Mouse (Mus musculus) hindbrain, embryonic 15.5 days (tissue): Measurements from ENCODE around the gene 2610028H24Rik. TPM values are rescaled to one million over a fixed set of nuclear protein-coding genes. Genes with fewer than 3 reads are reported as not detected.
A peak's percentile ranks its signal among the peaks of the same experiment; 100 is the strongest.

Source experiments
- ATAC-seq: fragments of 200-750 bp; cut with Nextera tagmentation; 2 replicates; pipeline ENCODE4 v1.8.0; 2017; ENCODE audit warnings: low read depth, moderate number of reproducible peaks, moderate TSS enrichment; ENCODE audit not compliant: low FRiP score
- H3K27ac ChIP-seq: fragments of 300-500 bp; sonication (generic); replicated peaks from 2 replicates; pipeline ENCODE4 v1.5.1; 2015; ENCODE audit warnings: mild to moderate bottlenecking, inconsistent platforms
- H3K27me3 ChIP-seq: fragments of 300-500 bp; sonication (generic); 2 replicates; pipeline ENCODE4 v1.6.1; 2015; ENCODE audit warnings: control low read depth, inconsistent platforms
- H3K36me3 ChIP-seq: fragments of 300-500 bp; sonication (generic); 2 replicates; pipeline ENCODE4 v1.6.1; 2015; ENCODE audit warnings: control low read depth, inconsistent platforms
- H3K4me1 ChIP-seq: fragments of 300-500 bp; sonication (generic); replicated peaks from 2 replicates; pipeline ENCODE4 v1.6.1; 2015; ENCODE audit warnings: control low read depth, inconsistent platforms
- H3K4me2 ChIP-seq: fragments of 300-500 bp; sonication (generic); 2 replicates; pipeline ENCODE4 v1.6.1; 2015; ENCODE audit warnings: moderate library complexity, mild to moderate bottlenecking, inconsistent platforms
- H3K4me3 ChIP-seq: fragments of 300-500 bp; sonication (generic); 2 replicates; pipeline ENCODE4 v1.5.1; 2015; ENCODE audit warnings: mild to moderate bottlenecking, inconsistent platforms
- H3K9ac ChIP-seq: fragments of 300-500 bp; sonication (generic); 2 replicates; pipeline ENCODE4 v1.6.1; 2015; ENCODE audit warnings: inconsistent platforms
- H3K9me3 ChIP-seq: fragments of 300-500 bp; sonication (generic); 2 replicates; pipeline ENCODE4 v1.6.1; 2016; ENCODE audit warnings: control low read depth, inconsistent platforms
- WGBS: fragments of 180-500 bp; shearing (Covaris S2); methylation state at CpG from one replicate; pipeline ENCODE4 v1.1.7; 2015; 5-methylcytosine and 5-hydroxymethylcytosine counted together
- polyA plus RNA-seq: library from polyadenylated mRNA; unstranded; fragments of >200 nt; fragmentation: Nextera tagmentation; extraction: Ambion mirVana; gene quantifications from 2 replicates; pipeline ENCODE4 v1.2.1, GENCODE M21; 2015

The 2610028H24Rik gene
- polyA plus RNA-seq, 1 experiment from 2014 or later = not detected

- H3K4me1 ChIP-seq = no peaks in the 10 kb centered on the region
- no peaks in the 10 kb centered on the region for H3K27me3 ChIP-seq
- H3K4me3 ChIP-seq = no peak overlapping the region
- H3K9ac ChIP-seq = no peak overlapping the region
- 0 out of 2 replicates have a peak, but pooled peaks cover 5% of the 10 kb centered on the region for H3K36me3 ChIP-seq
- H3K9me3 ChIP-seq = no peaks in the 10 kb centered on the region
- no peak for ATAC-seq
- no peak overlapping the region for H3K4me2 ChIP-seq
- H3K27ac ChIP-seq = no peak overlapping the region
- 88% methylated on average over 1 of the region's 1 CpGs for WGBS
Measured at GRCm38 (mm10) chr10:76461255-76461654, 12.4 kb downstream of the 2610028H24Rik start.

- no peak overlapping the region for H3K4me2 ChIP-seq
- no peak overlapping the region for H3K9ac ChIP-seq
- 97% methylated on average over 7 of the region's 7 CpGs for WGBS
- no peak overlapping the region for H3K4me3 ChIP-seq
- H3K27ac ChIP-seq = no peak overlapping the region
- H3K4me1 ChIP-seq = no peaks in the 10 kb centered on the region
- no peak for ATAC-seq
- H3K27me3 ChIP-seq = no peaks in the 10 kb centered on the region
- 0 out of 2 replicates have a peak, but pooled peaks cover 5% of the 10 kb centered on the region for H3K36me3 ChIP-seq
- H3K9me3 ChIP-seq = no peaks in the 10 kb centered on the region
Measured at GRCm38 (mm10) chr10:76462312-76462711, 13.4 kb downstream of the 2610028H24Rik start.

- Histone ChIP-seq H3K27ac (no peak overlapping the region), H3K4me1 (peaks cover 2% of the 10 kb centered on the region), H3K4me2 (no peak overlapping the region), H3K36me3 (0 out of 2 replicates have a peak, but pooled peaks cover 5% of the 10 kb centered on the region), H3K27me3 (no peaks in the 10 kb centered on the region), H3K9me3 (no peaks in the 10 kb centered on the region), H3K9ac (no peak overlapping the region), H3K4me3 (no peak overlapping the region)
- ATAC-seq = no peak
- 92% methylated on average over 6 of the region's 6 CpGs for WGBS
Measured at GRCm38 (mm10) chr10:76462721-76463120, 13.8 kb downstream of the 2610028H24Rik start.

DNA sequence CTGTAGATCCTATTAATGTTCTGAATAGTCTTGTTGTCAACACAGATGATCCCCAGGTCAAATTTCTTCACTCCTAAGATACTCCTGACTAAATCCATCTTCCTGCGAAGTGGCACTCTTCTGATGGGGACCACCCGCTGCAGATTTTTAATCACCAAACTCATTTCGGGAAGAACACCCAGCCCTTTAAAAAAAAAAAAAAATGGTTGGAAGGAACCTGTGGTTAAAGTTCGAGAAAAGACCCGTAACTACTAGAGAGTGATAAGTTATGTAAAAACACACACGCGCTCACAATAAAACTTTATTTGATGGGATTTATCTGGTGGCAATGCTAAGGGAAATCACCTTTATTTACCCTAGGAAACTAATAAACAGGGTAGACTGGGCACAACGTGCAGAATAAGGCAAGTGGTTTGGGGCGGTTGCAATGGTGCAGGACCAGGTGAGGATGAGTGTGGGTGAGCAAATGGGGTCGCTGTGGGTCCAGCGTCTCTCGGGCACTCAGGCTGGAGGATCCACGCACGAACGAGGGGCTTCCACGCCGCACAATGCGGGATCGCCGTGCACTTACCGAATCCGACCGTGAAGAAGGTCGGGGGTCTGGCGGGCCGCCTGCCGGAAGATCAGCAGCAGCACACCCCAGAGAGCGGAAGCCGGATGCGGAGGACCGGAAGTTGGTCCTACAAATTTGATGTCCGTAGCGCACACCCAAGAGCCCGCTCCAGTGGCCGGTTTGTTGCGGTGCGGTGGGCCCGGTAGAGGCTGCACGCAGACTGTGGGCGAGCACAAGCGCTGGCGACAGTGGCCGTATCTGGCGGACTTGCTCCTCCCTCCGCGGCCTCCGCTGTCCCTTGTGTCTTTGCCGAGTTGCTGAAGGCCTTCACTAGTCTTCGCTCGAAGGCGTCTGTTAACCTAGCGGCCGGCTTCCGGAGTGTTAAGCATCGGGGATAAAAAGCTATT, 19.6 kb downstream of the 2610028H24Rik start, which contains the start of the genes Mcm3ap and Ybey:
Gene Mcm3ap, plus strand, starts transcription at position 725 of the 960 bp plus-strand sequence.
Gene Ybey, minus strand, starts transcription at position 912 of the 960 bp plus-strand sequence.
- H3K9ac ChIP-seq = peak within 1 kb of the TSS; percentile 86
- 2% methylated on average over 55 of the region's 55 CpGs for WGBS

DNA sequence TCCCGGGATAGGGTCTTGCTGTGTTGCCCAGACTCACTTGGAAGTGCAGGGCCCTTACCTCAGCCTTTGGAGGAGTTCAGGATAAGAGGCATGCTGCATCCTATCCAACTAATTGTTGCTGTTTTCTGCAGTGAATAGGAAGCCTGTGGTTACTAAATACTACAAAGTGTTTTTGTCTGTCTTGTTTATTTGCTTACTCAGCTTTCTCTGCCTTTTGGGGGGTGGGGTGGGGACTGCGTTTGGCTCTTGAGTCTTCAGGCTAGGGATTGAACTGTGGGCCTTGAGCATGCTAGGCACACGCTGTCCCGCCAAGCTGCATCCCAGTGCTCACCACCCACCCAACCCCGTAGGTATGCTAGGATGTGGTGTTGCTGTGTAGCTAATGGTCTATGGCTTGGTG, 24.9 kb downstream of the 2610028H24Rik start:
- Histone ChIP-seq H3K4me1 (peaks cover 33% of the 10 kb centered on the region), H3K9ac (no peak overlapping the region), H3K4me3 (no peak overlapping the region), H3K9me3 (no peaks in the 10 kb centered on the region), H3K4me2 (no peak overlapping the region), H3K27me3 (no peaks in the 10 kb centered on the region), H3K27ac (no peak overlapping the region), H3K36me3 (peaks cover 65% of the 10 kb centered on the region)
- no peak for ATAC-seq
- WGBS = 91% methylated on average over 5 of the region's 5 CpGs

More for the DNA sequence above, 19.6 kb downstream of the 2610028H24Rik start, which contains the start of the genes Mcm3ap and Ybey:
- Histone ChIP-seq H3K36me3 (peaks cover 30% of the 10 kb centered on the region), H3K4me1 (peaks cover 28% of the 10 kb centered on the region), H3K27me3 (no peaks in the 10 kb centered on the region), H3K4me3 (peak within 1 kb of the TSS; percentile 85), H3K27ac (peak within 1 kb of the TSS; percentile 87), H3K4me2 (peak within 1 kb of the TSS; percentile 63), H3K9me3 (no peaks in the 10 kb centered on the region)
- peak; percentile 98 for ATAC-seq

DNA sequence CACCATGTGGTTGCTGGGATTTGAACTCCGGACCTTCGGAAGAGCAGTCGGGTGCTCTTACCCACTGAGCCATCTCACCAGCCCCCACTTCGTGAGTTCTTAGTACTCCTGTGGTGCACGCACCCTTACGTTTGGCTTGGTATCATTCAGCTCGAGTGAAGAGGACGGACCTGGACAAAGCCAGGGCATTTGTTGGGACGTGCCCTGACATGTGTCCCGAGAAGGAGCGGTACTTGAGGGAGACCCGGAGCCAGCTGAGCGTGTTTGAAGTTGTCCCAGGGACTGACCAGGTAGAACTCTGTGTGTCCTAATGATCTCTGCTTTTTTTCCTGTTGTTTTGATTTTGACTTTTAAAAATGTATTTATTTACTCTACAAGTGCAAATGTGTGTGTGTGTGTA, 32.0 kb downstream of the 2610028H24Rik start:
- no peak overlapping the region for H3K4me2 ChIP-seq
- no peak overlapping the region for H3K9ac ChIP-seq
- H3K9me3 ChIP-seq = no peaks in the 10 kb centered on the region
- H3K27ac ChIP-seq = no peak overlapping the region
- ATAC-seq = no peak
- peaks cover 93% of the 10 kb centered on the region for H3K36me3 ChIP-seq
- WGBS = 94% methylated on average over 13 of the region's 13 CpGs
- no peaks in the 10 kb centered on the region for H3K4me1 ChIP-seq
- H3K27me3 ChIP-seq = no peaks in the 10 kb centered on the region
- H3K4me3 ChIP-seq = no peak overlapping the region

GRCm38 (mm10) chr10:76481480-76481879, 32.6 kb downstream of the 2610028H24Rik start:
- Histone ChIP-seq H3K27me3 (no peaks in the 10 kb centered on the region), H3K4me1 (no peaks in the 10 kb centered on the region), H3K36me3 (peaks cover 93% of the 10 kb centered on the region), H3K4me3 (no peak overlapping the region), H3K4me2 (no peak overlapping the region), H3K9me3 (no peaks in the 10 kb centered on the region), H3K27ac (no peak overlapping the region), H3K9ac (no peak overlapping the region)
- no peak for ATAC-seq
- WGBS = 93% methylated on average over 6 of the region's 6 CpGs

DNA sequence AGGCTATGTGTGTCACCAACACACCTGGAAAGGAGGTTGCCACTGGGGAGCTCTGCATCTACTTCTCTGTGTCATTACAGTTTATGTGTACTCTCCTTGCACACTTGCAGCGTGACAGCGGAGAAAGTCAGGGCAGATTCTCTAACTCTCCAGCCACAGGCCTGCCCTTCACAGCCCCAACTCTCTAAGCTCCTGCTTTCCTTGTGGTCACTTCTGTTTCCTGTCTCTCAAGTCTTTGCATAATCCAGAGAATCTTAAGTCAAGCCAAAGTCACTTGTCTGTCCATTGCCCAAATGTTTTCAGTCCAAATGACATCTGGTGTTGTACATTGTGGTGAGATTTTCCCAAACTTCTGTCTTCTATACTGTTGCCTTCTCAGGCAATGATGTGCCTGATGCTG, 37.4 kb downstream of the 2610028H24Rik start:
- Histone ChIP-seq H3K27ac (no peak overlapping the region), H3K36me3 (peaks cover 95% of the 10 kb centered on the region), H3K4me3 (no peak overlapping the region), H3K4me1 (no peaks in the 10 kb centered on the region), H3K4me2 (no peak overlapping the region), H3K9me3 (no peaks in the 10 kb centered on the region), H3K27me3 (no peaks in the 10 kb centered on the region), H3K9ac (no peak overlapping the region)
- 100% methylated on average over 2 of the region's 2 CpGs for WGBS
- no peak for ATAC-seq

GRCm38 (mm10) chr10:76488265-76488664, 39.4 kb downstream of the 2610028H24Rik start:
- H3K4me2 ChIP-seq = no peak overlapping the region
- H3K4me1 ChIP-seq = no peaks in the 10 kb centered on the region
- no peak overlapping the region for H3K4me3 ChIP-seq
- peaks cover 91% of the 10 kb centered on the region for H3K36me3 ChIP-seq
- ATAC-seq = no peak
- no peak overlapping the region for H3K27ac ChIP-seq
- WGBS = 97% methylated on average over 8 of the region's 8 CpGs
- H3K9me3 ChIP-seq = no peaks in the 10 kb centered on the region
- no peak overlapping the region for H3K9ac ChIP-seq
- no peaks in the 10 kb centered on the region for H3K27me3 ChIP-seq

DNA sequence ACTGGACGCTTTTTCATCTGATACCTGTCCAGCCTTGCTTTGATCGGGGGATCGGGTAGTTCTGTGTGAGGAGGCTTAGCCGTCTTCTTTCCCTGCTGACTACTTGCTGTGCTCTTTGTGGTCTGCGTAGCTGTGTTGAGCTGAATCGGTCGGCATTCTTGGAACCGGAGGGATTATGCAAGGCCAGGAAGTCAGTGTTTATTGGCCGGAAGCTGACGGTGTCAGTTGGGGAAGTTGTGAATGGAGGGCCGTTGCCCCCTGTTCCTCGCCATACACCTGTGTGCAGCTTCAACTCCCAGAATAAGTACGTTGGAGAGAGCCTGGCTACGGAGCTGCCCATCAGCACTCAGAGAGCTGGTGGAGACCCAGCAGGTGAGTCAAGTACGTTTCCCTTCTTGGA, 40.3 kb downstream of the 2610028H24Rik start:
- H3K9me3 ChIP-seq = no peaks in the 10 kb centered on the region
- H3K9ac ChIP-seq = no peak overlapping the region
- H3K27ac ChIP-seq = no peak overlapping the region
- no peak overlapping the region for H3K4me2 ChIP-seq
- no peak overlapping the region for H3K4me3 ChIP-seq
- 97% methylated on average over 15 of the region's 15 CpGs for WGBS
- no peaks in the 10 kb centered on the region for H3K27me3 ChIP-seq
- no peaks in the 10 kb centered on the region for H3K4me1 ChIP-seq
- no peak for ATAC-seq
- peaks cover 91% of the 10 kb centered on the region for H3K36me3 ChIP-seq

- Histone ChIP-seq H3K27ac (no peak overlapping the region), H3K4me3 (no peak overlapping the region), H3K4me1 (no peaks in the 10 kb centered on the region), H3K36me3 (peaks cover 81% of the 10 kb centered on the region), H3K9ac (no peak overlapping the region), H3K9me3 (no peaks in the 10 kb centered on the region), H3K4me2 (no peak overlapping the region), H3K27me3 (no peaks in the 10 kb centered on the region)
- no peak for ATAC-seq
- 85% methylated on average over 1 of the region's 1 CpGs for WGBS
Measured at GRCm38 (mm10) chr10:76493527-76493926, 44.6 kb downstream of the 2610028H24Rik start.

GRCm38 (mm10) chr10:76495501-76495900, 46.6 kb downstream of the 2610028H24Rik start:
- no peak overlapping the region for H3K4me2 ChIP-seq
- H3K4me3 ChIP-seq = no peak overlapping the region
- no peaks in the 10 kb centered on the region for H3K4me1 ChIP-seq
- H3K27me3 ChIP-seq = no peaks in the 10 kb centered on the region
- ATAC-seq = no peak
- no peaks in the 10 kb centered on the region for H3K9me3 ChIP-seq
- peaks cover 81% of the 10 kb centered on the region for H3K36me3 ChIP-seq
- H3K9ac ChIP-seq = no peak overlapping the region
- WGBS = 91% methylated on average over 6 of the region's 6 CpGs
- no peak overlapping the region for H3K27ac ChIP-seq
